Mouse (Mus musculus) gastrocnemius, adult 8-10 months (tissue): Measurements from ENCODE around the gene Rab31. TPM values are rescaled to one million over a fixed set of nuclear protein-coding genes. Genes with fewer than 3 reads are reported as not detected.

ENCODE experiments used
- total RNA-seq, 4 experiments: library from RNA; stranded (reverse); gene quantifications; 2 replicates each; pipeline ENCODE4 v1.2.4; 2022

Rab31 gene
- total RNA-seq, 4 experiments from 2014 or later, result 2.6 to 5.5 (median 3.6) TPM

Other genes with a start within 250 kb of the Rab31 start
- 10 to 100 TPM; 17.3 to 20.4 (median 19.5) TPM for gene Tmem232, start 232.0 kb downstream of the Rab31 start, total RNA-seq
- 100 to 1,000 TPM; 127 to 152 (median 133) TPM for gene Vapa, start 159.2 kb downstream of the Rab31 start, total RNA-seq
- not detected for gene Txndc2, start 130.6 kb downstream of the Rab31 start, total RNA-seq
- 10 to 100 TPM; 19.7 to 25.4 (median 22.0) TPM for gene Ppp4r1, start 9.8 kb upstream of the Rab31 start, total RNA-seq
- 10 to 100 TPM; 24.5 to 31.2 (median 28.6) TPM for gene Ralbp1, start 113.0 kb upstream of the Rab31 start, total RNA-seq
- 10 to 100 TPM; 31.6 to 41.9 (median 38.2) TPM for gene Twsg1, start 178.5 kb upstream of the Rab31 start, total RNA-seq